Mouse (Mus musculus): ENCODE results near the gene Gm884.
A peak's percentile ranks its signal among the peaks of the same experiment; 100 is the strongest.
"Not testable (repeated sequence)": the region's sequence is repeated elsewhere in the genome, so short reads cannot be mapped to it uniquely, and the experiment has no call there.

Gm884 gene

DNA sequence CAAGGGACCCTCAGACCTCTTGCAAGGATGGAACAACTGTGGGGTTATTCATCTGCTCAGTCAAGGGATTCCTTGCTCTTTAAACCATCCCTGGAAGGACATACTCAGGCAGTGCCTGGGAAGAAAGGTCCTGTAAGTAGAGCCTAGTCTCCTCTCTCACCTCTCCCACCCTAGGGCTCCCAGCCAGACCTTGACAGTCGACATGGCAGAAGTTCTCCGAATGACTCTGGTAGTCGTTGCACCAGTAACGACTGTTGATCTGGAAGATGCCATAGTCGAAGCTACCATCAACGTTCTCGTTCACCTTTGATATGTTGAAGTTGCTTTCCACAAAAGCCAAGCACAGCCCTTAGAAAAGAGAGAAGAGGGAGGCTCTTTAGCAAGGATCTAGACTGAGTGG lies 13.9 kb upstream of the Gm884 start:
- no peak for DNase-seq (ENCODE audit: low spot score)

DNA sequence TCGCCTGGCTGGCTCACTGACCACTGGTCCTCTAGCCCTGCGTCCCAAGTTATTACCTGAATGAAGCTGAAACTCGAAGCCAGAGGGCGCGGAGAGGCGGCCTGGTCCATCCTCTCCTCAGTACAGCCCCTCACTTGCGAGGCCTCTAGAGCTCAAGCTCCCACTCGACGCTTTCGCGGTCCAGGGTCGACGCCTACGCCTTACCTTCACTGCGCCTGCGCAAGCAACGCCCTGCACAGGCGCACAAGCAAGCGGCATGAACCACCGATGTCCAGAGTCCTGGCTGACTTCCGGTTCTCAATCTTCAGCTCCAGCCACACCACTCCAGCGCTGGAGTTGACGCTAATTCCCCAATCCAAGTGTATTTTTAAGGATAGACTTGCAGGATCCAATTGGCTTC lies 6.5 kb upstream of the Gm884 start:
- no peak for DNase-seq (ENCODE audit: low spot score)

DNA sequence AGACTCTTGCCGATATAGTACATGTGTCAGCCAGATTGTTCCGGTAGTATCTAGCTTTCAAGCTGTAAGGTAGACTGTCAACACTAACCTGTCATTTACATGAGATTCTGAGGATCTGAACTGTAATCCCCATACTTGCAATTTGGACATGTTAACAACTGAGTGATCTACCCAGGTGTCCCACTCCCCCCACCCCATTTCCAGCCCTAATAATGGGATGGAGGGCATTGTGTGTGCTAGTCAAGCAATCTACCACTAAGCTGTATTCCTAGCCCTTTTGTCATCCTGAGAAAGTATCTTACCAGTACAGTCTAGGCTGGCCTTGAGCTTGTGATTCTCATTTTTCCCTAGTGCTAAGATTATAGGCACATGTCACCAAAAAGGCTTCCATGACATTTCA lies 10.2 kb downstream of the Gm884 start:
- DNase-seq (ENCODE audit: low spot score) = no peak

- no peak for DNase-seq (ENCODE audit: low spot score)
These were observed 14.3 kb downstream of the Gm884 start for GRCm38 (mm10) chr11:103606611-103607010.

DNA sequence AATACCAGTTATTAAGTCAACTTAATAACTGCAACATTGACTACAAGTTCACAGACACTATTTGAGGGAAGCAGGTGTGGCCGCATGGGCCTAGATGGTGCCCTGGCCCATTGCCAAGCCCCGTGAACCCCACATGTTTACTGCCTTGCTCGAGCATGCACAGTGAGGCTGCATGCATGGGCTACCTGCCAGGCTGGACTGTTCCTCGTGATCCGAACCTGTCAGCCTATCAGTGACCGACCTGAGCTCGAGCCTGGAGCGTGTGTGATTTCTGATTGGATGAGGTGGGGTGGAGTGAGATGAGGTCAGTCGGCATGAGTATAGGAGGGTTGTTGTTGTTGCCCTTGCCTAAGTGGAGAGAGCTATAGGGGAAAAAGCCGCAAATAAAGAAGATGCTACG lies 42.6 kb downstream of the Gm884 start:
- no peak for DNase-seq (ENCODE audit: low spot score)

GRCm38 (mm10) chr11:103556021-103556420 lies 64.9 kb downstream of the Gm884 start:
- DNase-seq (ENCODE audit: low spot score) = peak; percentile 11

- not testable (repeated sequence) for DNase-seq (ENCODE audit: low spot score)
These were observed 86.0 kb downstream of the Gm884 start for GRCm38 (mm10) chr11:103534973-103535372.

DNA sequence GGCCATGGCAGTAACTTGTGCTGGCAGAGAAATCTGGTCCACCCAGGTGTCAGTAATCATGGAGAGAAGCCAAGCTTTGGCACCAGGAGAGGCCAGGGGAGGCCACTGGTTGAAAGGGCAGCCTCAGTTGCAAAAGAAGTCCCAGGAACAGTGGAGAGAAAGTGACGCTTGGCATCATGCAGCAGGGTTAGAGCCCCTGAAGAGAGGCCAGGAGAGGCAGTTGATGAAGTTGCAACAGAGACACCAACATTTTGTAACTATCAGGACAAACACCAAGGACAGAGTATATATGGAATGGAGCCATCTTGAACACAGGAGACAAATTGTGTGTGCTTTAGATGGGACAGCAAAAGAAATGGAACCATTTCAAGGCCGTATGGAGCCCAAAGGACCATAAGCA lies 108.8 kb downstream of the Gm884 start:
- DNase-seq (ENCODE audit: low spot score) = no peak

DNA sequence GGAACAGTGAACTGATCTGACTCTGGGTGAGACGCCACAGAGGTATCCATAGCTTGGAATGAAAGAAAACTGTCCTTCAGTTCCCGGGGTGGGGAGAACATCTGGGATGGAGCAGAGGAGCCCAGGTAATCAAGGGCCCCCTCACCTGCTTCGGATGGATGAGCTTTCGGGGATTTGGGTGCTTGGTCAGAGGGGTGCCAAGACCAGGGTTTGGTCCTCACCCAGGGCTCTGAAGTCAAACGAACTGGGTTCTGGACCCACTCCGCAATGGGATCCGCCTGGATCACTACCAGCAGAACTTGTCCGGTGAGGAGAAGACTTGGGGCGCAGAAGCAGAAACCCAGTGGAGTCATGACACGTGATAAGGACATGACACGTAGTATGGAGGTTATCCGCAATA lies 116.4 kb downstream of the Gm884 start, which contains the start of gene Lrrc37a:
TSS of gene Lrrc37a (minus strand) at position 101 of the 400 bp plus-strand sequence.
- DNase-seq (ENCODE audit: low spot score) = no peak

Measured in MN1 (cell line).